Mouse (Mus musculus) liver, embryonic 14.5 days (tissue): Measurements from ENCODE around the gene Add1. TPM values are rescaled to one million over a fixed set of nuclear protein-coding genes. Genes with fewer than 3 reads are reported as not detected.

Source experiments
- ATAC-seq: fragments of 200-750 bp; cut with Nextera tagmentation; 2 replicates; pipeline ENCODE4 v1.8.0; 2017; ENCODE audit warnings: moderate number of reproducible peaks, mild to moderate bottlenecking, moderate library complexity; ENCODE audit not compliant: insufficient read depth
- DNase-seq, 3 experiments: peaks; one replicate each; pipeline ENCODE4 v3.0.0-alpha.2; 2012 to 2013; ENCODE audit warnings: low read depth in 3 of 3, low spot score in 3 of 3
- H3K27ac ChIP-seq: fragments of 300-500 bp; sonication (generic); 2 replicates; pipeline ENCODE4 v1.5.1; 2014; ENCODE audit warnings: moderate library complexity, mild to moderate bottlenecking, control low read depth, inconsistent platforms
- H3K27me3 ChIP-seq: fragments of 300-500 bp; sonication (generic); 2 replicates; pipeline ENCODE4 v1.6.1; 2014; ENCODE audit warnings: mild to moderate bottlenecking, low read length, moderate library complexity; ENCODE audit not compliant: control insufficient read depth, insufficient read depth
- H3K36me3 ChIP-seq: fragments of 300-500 bp; sonication (generic); replicated peaks from 2 replicates; pipeline ENCODE4 v1.6.1; 2014; ENCODE audit warnings: low read depth; ENCODE audit not compliant: control insufficient read depth, insufficient read depth
- H3K4me1 ChIP-seq, 2 experiments: fragments of 200-500 bp in 1 of 2; fragments of 300-500 bp in 1 of 2; sonication (generic) in 1 of 2; replicated peaks; 2 replicates each; pipeline ENCODE4 v1.6.1; 2012 to 2014; ENCODE audit warnings: antibody characterized with exemption in 1 of 2, inconsistent platforms in 1 of 2, low read length in 1 of 2; ENCODE audit not compliant: control insufficient read depth in 2 of 2, insufficient read depth in 2 of 2
- H3K4me2 ChIP-seq: fragments of 300-500 bp; sonication (generic); 2 replicates; pipeline ENCODE4 v1.6.1; 2014; ENCODE audit warnings: low read depth, mild to moderate bottlenecking, control low read depth, moderate library complexity
- H3K4me3 ChIP-seq, 2 experiments: fragments of 200-500 bp in 1 of 2; fragments of 300-500 bp in 1 of 2; sonication (generic) in 1 of 2; 2 replicates each; pipeline ENCODE4 v1.5.1; 2012 to 2014; ENCODE audit warnings: low read depth in 2 of 2, low read length in 2 of 2, mild to moderate bottlenecking in 2 of 2, control low read depth in 1 of 2, inconsistent platforms in 1 of 2, moderate library complexity in 1 of 2; ENCODE audit not compliant: insufficient read depth in 1 of 2
- H3K9ac ChIP-seq: fragments of 300-500 bp; sonication (generic); replicated peaks from 2 replicates; pipeline ENCODE4 v1.6.1; 2014; ENCODE audit warnings: mild to moderate bottlenecking, control low read depth, moderate library complexity
- H3K9me3 ChIP-seq: fragments of 300-500 bp; sonication (generic); 2 replicates; pipeline ENCODE4 v1.6.1; 2016; ENCODE audit warnings: low read length, mixed read lengths; ENCODE audit not compliant: control insufficient read depth
- CTCF ChIP-seq: IDR thresholded peaks from 2 replicates; pipeline ENCODE4 v1.5.1; 2016; ENCODE audit warnings: antibody characterized with exemption, low read depth, control low read depth
- EP300 ChIP-seq: IDR thresholded peaks from 2 replicates; pipeline ENCODE4 v1.6.1; 2016; ENCODE audit warnings: antibody characterized with exemption, low read depth
- WGBS: fragments of 180-500 bp; shearing (Covaris S2); extraction: QIAGEN DNeasy Blood & Tissue Kit; methylation state at CpG from one replicate; pipeline ENCODE4 v1.1.7; 2014; ENCODE audit not compliant: insufficient replicate concordance; 5-methylcytosine and 5-hydroxymethylcytosine counted together
- polyA plus RNA-seq, 2 experiments: library from polyadenylated mRNA; depleted of rRNA in 1 of 2; stranded (reverse) in 1 of 2; unstranded in 1 of 2; fragments of >200 nt; fragmentation: Nextera tagmentation in 1 of 2; extraction: Ambion mirVana in 1 of 2; gene quantifications; 2 replicates each; pipeline versions ENCODE4 v1.2.1 to v1.2.3; 2012 to 2014

Gene Add1
- polyA plus RNA-seq, 2 experiments, result 113 to 118 TPM

GRCm38 (mm10) chr5:34593202-34593727 is 19.8 kb downstream of the Add1 start:
- Histone ChIP-seq H3K9me3 (no peaks in the 10 kb centered on the region), H3K9ac (no peak overlapping the region), H3K27me3 (no peaks in the 10 kb centered on the region), H3K4me1 (no peaks in the 10 kb centered on the region), H3K4me2 (no peak overlapping the region), H3K4me3 (no peak overlapping the region), H3K36me3 (peaks cover 18% of the 10 kb centered on the region), H3K27ac (no peak overlapping the region; the same call in 1 of the 2 replicates)
- no peak for ATAC-seq
- no peak for DNase-seq
- TF ChIP-seq CTCF (no peak), EP300 (no peak)
- 91% methylated on average over 9 of the region's 9 CpGs for WGBS

GRCm38 (mm10) chr5:34604576-34604975 is 31.1 kb downstream of the Add1 start:
- Histone ChIP-seq H3K9ac (no peak overlapping the region), H3K4me2 (no peak overlapping the region), H3K27me3 (no peaks in the 10 kb centered on the region), H3K4me3 (no peak overlapping the region), H3K36me3 (peaks cover 79% of the 10 kb centered on the region), H3K9me3 (no peaks in the 10 kb centered on the region), H3K4me1 (no peaks in the 10 kb centered on the region), H3K27ac (no peak overlapping the region)
- no peak for TF ChIP-seq CTCF
- no peak for TF ChIP-seq EP300
- ATAC-seq, result no peak
- DNase-seq, result no peak
- 67% methylated on average over 5 of the region's 5 CpGs for WGBS

GRCm38 (mm10) chr5:34607100-34607880 is 33.8 kb downstream of the Add1 start:
- WGBS, result 74% methylated on average over 8 of the region's 8 CpGs
- H3K9ac ChIP-seq, result no peak overlapping the region
- no peak for ATAC-seq
- H3K27ac ChIP-seq, result no peak overlapping the region
- no peaks in the 10 kb centered on the region for H3K9me3 ChIP-seq
- no peaks in the 10 kb centered on the region for H3K4me1 ChIP-seq
- no peaks in the 10 kb centered on the region for H3K27me3 ChIP-seq
- TF ChIP-seq EP300 (no peak), CTCF (peak; percentile 22; the same call in 1 of the 2 replicates)
- H3K4me3 ChIP-seq, result no peak overlapping the region
- no peak for DNase-seq
- peaks cover 84% of the 10 kb centered on the region for H3K36me3 ChIP-seq
- no peak overlapping the region for H3K4me2 ChIP-seq

GRCm38 (mm10) chr5:34608226-34608625 is 34.8 kb downstream of the Add1 start:
- ATAC-seq (no peak), DNase-seq (no peak)
- no peak overlapping the region for H3K27ac ChIP-seq
- peaks cover 81% of the 10 kb centered on the region for H3K36me3 ChIP-seq
- no peak overlapping the region for H3K9ac ChIP-seq
- H3K4me1 ChIP-seq, result no peaks in the 10 kb centered on the region
- 90% methylated on average over 3 of the region's 3 CpGs for WGBS
- TF ChIP-seq CTCF (no peak), EP300 (no peak)
- H3K4me3 ChIP-seq, result no peak overlapping the region
- no peaks in the 10 kb centered on the region for H3K9me3 ChIP-seq
- H3K27me3 ChIP-seq, result no peaks in the 10 kb centered on the region
- H3K4me2 ChIP-seq, result no peak overlapping the region

GRCm38 (mm10) chr5:34609966-34610365 is 36.5 kb downstream of the Add1 start:
- no peak overlapping the region for H3K4me3 ChIP-seq
- WGBS, result 81% methylated on average over 4 of the region's 4 CpGs
- ATAC-seq (no peak), DNase-seq (no peak)
- H3K9ac ChIP-seq, result no peak overlapping the region
- no peak for TF ChIP-seq EP300
- no peak for TF ChIP-seq CTCF
- no peaks in the 10 kb centered on the region for H3K27me3 ChIP-seq
- no peaks in the 10 kb centered on the region for H3K4me1 ChIP-seq
- no peaks in the 10 kb centered on the region for H3K9me3 ChIP-seq
- peaks cover 92% of the 10 kb centered on the region for H3K36me3 ChIP-seq
- no peak overlapping the region for H3K27ac ChIP-seq
- H3K4me2 ChIP-seq, result no peak overlapping the region
